Mouse (Mus musculus) lung, embryonic 14.5 days (tissue): ENCODE results near the gene Olfml2b. TPM values are rescaled to one million over a fixed set of nuclear protein-coding genes. Genes with fewer than 3 reads are reported as not detected.
A peak's percentile ranks its signal among the peaks of the same experiment; 100 is the strongest.

Experiments used
- ATAC-seq: fragments of 200-750 bp; cut with Nextera tagmentation; 2 replicates; pipeline ENCODE4 v1.8.0; 2017; ENCODE audit warnings: mild to moderate bottlenecking, moderate TSS enrichment, moderate library complexity; ENCODE audit not compliant: insufficient read depth
- DNase-seq: peaks from one replicate; pipeline ENCODE4 v3.0.0-alpha.2; 2015
- H3K27ac ChIP-seq: fragments of 300-500 bp; sonication (generic); 2 replicates; pipeline ENCODE4 v1.5.1; 2014; ENCODE audit warnings: low read depth, mild to moderate bottlenecking, moderate library complexity
- H3K27me3 ChIP-seq: fragments of 300-500 bp; sonication (generic); 2 replicates; pipeline ENCODE4 v1.6.1; 2014; ENCODE audit warnings: low read length, control low read depth; ENCODE audit not compliant: insufficient read depth
- H3K36me3 ChIP-seq: fragments of 300-500 bp; sonication (generic); 2 replicates; pipeline ENCODE4 v1.6.1; 2014; ENCODE audit warnings: control low read depth; ENCODE audit not compliant: insufficient read depth
- H3K4me1 ChIP-seq: fragments of 300-500 bp; sonication (generic); 2 replicates; pipeline ENCODE4 v1.6.1; 2014; ENCODE audit warnings: antibody characterized with exemption, control low read depth; ENCODE audit not compliant: insufficient read depth
- H3K4me2 ChIP-seq: fragments of 300-500 bp; sonication (generic); 2 replicates; pipeline ENCODE4 v1.6.1; 2014; ENCODE audit warnings: mild to moderate bottlenecking
- H3K4me3 ChIP-seq: fragments of 300-500 bp; sonication (generic); 2 replicates; pipeline ENCODE4 v1.5.1; 2014; ENCODE audit warnings: low read depth, low read length
- H3K9ac ChIP-seq: fragments of 300-500 bp; sonication (generic); 2 replicates; pipeline ENCODE4 v1.6.1; 2014
- H3K9me3 ChIP-seq: fragments of 300-500 bp; sonication (generic); 2 replicates; pipeline ENCODE4 v1.6.1; 2016; ENCODE audit warnings: low read depth, low read length, control low read depth
- CTCF ChIP-seq: IDR thresholded peaks from 2 replicates; pipeline ENCODE4 v1.5.1; 2016; ENCODE audit warnings: antibody characterized with exemption, low read depth
- WGBS: fragments of 180-500 bp; shearing (Covaris S2); extraction: QIAGEN DNeasy Blood & Tissue Kit; methylation state at CpG from one replicate; pipeline ENCODE4 v1.1.7; 2014; 5-methylcytosine and 5-hydroxymethylcytosine counted together
- polyA plus RNA-seq: library from polyadenylated mRNA; unstranded; fragments of >200 nt; fragmentation: Nextera tagmentation; extraction: Ambion mirVana; gene quantifications from 2 replicates; pipeline ENCODE4 v1.2.1, GENCODE M21; 2014

Gene Olfml2b
- polyA plus RNA-seq = 18.8 and 19.9 TPM in 2 replicates

- 12% methylated on average over 50 of the region's 51 CpGs for whole genome bisulfite sequencing
- Histone ChIP-seq H3K9ac (peak within 1 kb of the TSS; percentile 47), H3K36me3 (0 out of 2 replicates have a peak, but pooled peaks cover 4% of the 10 kb centered on the region), H3K9me3 (no peaks in the 10 kb centered on the region), H3K27ac (no peak within 1 kb of the TSS), H3K27me3 (no peaks in the 10 kb centered on the region), H3K4me3 (peak within 1 kb of the TSS; percentile 47), H3K4me2 (peak within 1 kb of the TSS; percentile 67), H3K4me1 (peaks cover 18% of the 10 kb centered on the region; the same call in 1 of the 2 replicates)
- no peak for TF ChIP-seq CTCF
- peak; percentile 95 for DNase-seq
- ATAC-seq = peak; percentile 98
These were observed at the start of gene Olfml2b for GRCm38 (mm10) chr1:170644255-170645205. Gene Olfml2b, plus strand, starts transcription at chr1:170644532.

- no peak overlapping the region for H3K4me3 ChIP-seq
- H3K36me3 ChIP-seq = no peaks in the 10 kb centered on the region
- TF ChIP-seq CTCF = no peak
- no peak overlapping the region for H3K27ac ChIP-seq
- DNase-seq (no peak), ATAC-seq (no peak)
- 97% methylated on average over 7 of the region's 7 CpGs for WGBS
- H3K4me2 ChIP-seq = no peak overlapping the region
- no peaks in the 10 kb centered on the region for H3K4me1 ChIP-seq
- H3K9ac ChIP-seq = no peak overlapping the region
- H3K27me3 ChIP-seq = no peaks in the 10 kb centered on the region
- H3K9me3 ChIP-seq = 0 out of 2 replicates have a peak, but pooled peaks cover 3% of the 10 kb centered on the region
These were observed 49.8 kb upstream of the Olfml2b start for GRCm38 (mm10) chr1:170594575-170594974.

GRCm38 (mm10) chr1:170605228-170606001 is 38.9 kb upstream of the Olfml2b start:
- DNase-seq (peak; percentile 76), ATAC-seq (peak; percentile 75; the same call in 1 of the 2 replicates)
- Histone ChIP-seq H3K9ac (no peak overlapping the region), H3K27me3 (no peaks in the 10 kb centered on the region), H3K4me1 (0 out of 2 replicates have a peak, but pooled peaks cover 11% of the 10 kb centered on the region), H3K36me3 (no peaks in the 10 kb centered on the region), H3K27ac (peak overlapping the region; percentile 8; the same call in 1 of the 2 replicates), H3K4me3 (no peak overlapping the region), H3K9me3 (no peaks in the 10 kb centered on the region), H3K4me2 (no peak overlapping the region)
- TF ChIP-seq CTCF = no peak
- 40% methylated on average over 21 of the region's 21 CpGs for WGBS

- H3K4me3 ChIP-seq = no peak overlapping the region
- DNase-seq = no peak
- H3K9ac ChIP-seq = no peak overlapping the region
- H3K4me1 ChIP-seq = 0 out of 2 replicates have a peak, but pooled peaks cover 11% of the 10 kb centered on the region
- H3K4me2 ChIP-seq = no peak overlapping the region
- WGBS = 84% methylated on average over 8 of the region's 8 CpGs
- no peaks in the 10 kb centered on the region for H3K36me3 ChIP-seq
- no peak for ATAC-seq
- H3K9me3 ChIP-seq = no peaks in the 10 kb centered on the region
- TF ChIP-seq CTCF = no peak
- no peaks in the 10 kb centered on the region for H3K27me3 ChIP-seq
- H3K27ac ChIP-seq = no peak overlapping the region
These were observed 37.0 kb upstream of the Olfml2b start for GRCm38 (mm10) chr1:170607231-170607917.

- H3K4me2 ChIP-seq = no peak overlapping the region
- 79% methylated on average over 3 of the region's 3 CpGs for WGBS
- no peaks in the 10 kb centered on the region for H3K27me3 ChIP-seq
- no peak overlapping the region for H3K4me3 ChIP-seq
- no peaks in the 10 kb centered on the region for H3K9me3 ChIP-seq
- no peak for ATAC-seq
- no peak for DNase-seq
- H3K27ac ChIP-seq = no peak overlapping the region
- no peak overlapping the region for H3K9ac ChIP-seq
- TF ChIP-seq CTCF = no peak
- 0 out of 2 replicates have a peak, but pooled peaks cover 11% of the 10 kb centered on the region for H3K4me1 ChIP-seq
- H3K36me3 ChIP-seq = no peaks in the 10 kb centered on the region
These were observed 35.8 kb upstream of the Olfml2b start for GRCm38 (mm10) chr1:170608461-170609071.

GRCm38 (mm10) chr1:170609872-170610271 is 34.5 kb upstream of the Olfml2b start:
- Histone ChIP-seq H3K27me3 (no peaks in the 10 kb centered on the region), H3K36me3 (no peaks in the 10 kb centered on the region), H3K4me1 (0 out of 2 replicates have a peak, but pooled peaks cover 9% of the 10 kb centered on the region), H3K9ac (no peak overlapping the region), H3K9me3 (no peaks in the 10 kb centered on the region), H3K27ac (peak overlapping the region; percentile 42; the same call in 1 of the 2 replicates), H3K4me2 (no peak overlapping the region), H3K4me3 (no peak overlapping the region)
- DNase-seq (peak; percentile 51), ATAC-seq (no peak)
- TF ChIP-seq CTCF = no peak
- 48% methylated on average over 7 of the region's 7 CpGs for WGBS
